Mouse (Mus musculus): Measurements from ENCODE around the gene Klf7. TPM values are rescaled to one million over a fixed set of nuclear protein-coding genes. Genes with fewer than 3 reads are reported as not detected.
A peak's percentile ranks its signal among the peaks of the same experiment; 100 is the strongest.

The Klf7 gene
- total and polyA plus RNA-seq, 2 experiments from 2014 or later = 61.5 to 154 TPM

- DNase-seq (no peak), ATAC-seq (no peak)
- H3K4me1 ChIP-seq (ENCODE audit: insufficient read depth) = peaks cover 21% of the 10 kb centered on the region
- H3K36me3 ChIP-seq (ENCODE audit: insufficient read depth) = no peaks in the 10 kb centered on the region
- H3K9ac ChIP-seq = no peak overlapping the region
- no peaks in the 10 kb centered on the region for H3K27me3 ChIP-seq (ENCODE audit: insufficient read depth, low read length)
- H3K27ac ChIP-seq (ENCODE audit: low read depth, low read length) = no peak overlapping the region
- no peak overlapping the region for H3K4me3 ChIP-seq (ENCODE audit: low read depth, low read length)
- 83% methylated on average over 3 of the region's 3 CpGs for WGBS
- H3K9me3 ChIP-seq (ENCODE audit: low read length) = no peaks in the 10 kb centered on the region
- H3K4me2 ChIP-seq (ENCODE audit: low read depth) = no peak overlapping the region
- TF ChIP-seq CTCF (IDR thresholded peaks at IDR 0.05; ENCODE audit: low read depth) = no peak
Observed at GRCm38 (mm10) chr1:64084706-64085105, 37.4 kb downstream of the Klf7 start.

DNA sequence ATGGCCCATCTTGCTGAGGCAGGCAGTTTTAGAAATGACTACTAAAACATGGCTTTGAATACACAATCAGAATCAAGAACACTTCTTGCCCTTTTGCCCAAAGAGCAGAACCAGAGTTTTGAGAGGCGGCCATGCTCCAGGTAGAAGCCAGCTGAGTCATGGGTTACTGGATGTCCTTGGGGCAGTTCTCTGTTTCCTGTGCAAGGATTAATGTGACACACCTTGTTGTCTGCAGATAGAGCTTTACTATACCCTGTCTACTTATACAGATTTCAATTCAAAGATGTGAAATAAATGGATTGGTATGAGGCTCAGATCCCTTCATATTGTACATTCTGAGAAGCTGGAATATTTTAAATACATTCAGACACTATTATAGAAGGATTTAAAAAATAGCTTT is 40.3 kb downstream of the Klf7 start:
- 92% methylated on average over 1 of the region's 1 CpGs for WGBS
- DNase-seq = no peak
- no peak overlapping the region for H3K4me3 ChIP-seq (ENCODE audit: low read depth, low read length)
- no peak for TF ChIP-seq CTCF (IDR thresholded peaks at IDR 0.05; ENCODE audit: low read depth)
- no peaks in the 10 kb centered on the region for H3K9me3 ChIP-seq (ENCODE audit: low read length)
- no peaks in the 10 kb centered on the region for H3K27me3 ChIP-seq (ENCODE audit: insufficient read depth, low read length)
- peaks cover 4% of the 10 kb centered on the region; the same call in 1 of the 2 replicates for H3K4me1 ChIP-seq (ENCODE audit: insufficient read depth)
- no peak overlapping the region for H3K9ac ChIP-seq
- no peak overlapping the region for H3K27ac ChIP-seq (ENCODE audit: low read depth, low read length)
- H3K4me2 ChIP-seq (ENCODE audit: low read depth) = no peak overlapping the region
- peaks cover 16% of the 10 kb centered on the region for H3K36me3 ChIP-seq (ENCODE audit: insufficient read depth)
- ATAC-seq = no peak

DNA sequence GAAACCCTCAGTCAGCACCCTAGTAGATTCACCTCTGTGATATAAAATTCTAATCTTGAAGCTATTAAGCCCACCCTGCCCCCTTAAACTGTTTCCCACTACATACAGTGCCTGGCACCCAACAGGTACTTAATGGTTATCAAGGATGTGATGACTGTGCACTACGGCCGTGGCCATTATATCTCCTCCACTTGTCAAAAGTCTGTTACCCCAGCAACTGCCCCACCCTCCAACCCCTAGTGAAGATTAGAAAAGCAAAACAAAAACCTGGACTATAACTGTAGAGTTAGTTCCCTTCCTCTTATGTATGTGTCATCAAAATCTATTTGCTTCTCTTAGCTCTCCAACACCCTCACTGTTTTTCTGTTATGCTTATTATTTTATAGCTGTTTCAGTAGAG is 40.9 kb downstream of the Klf7 start:
- no peak overlapping the region for H3K4me3 ChIP-seq (ENCODE audit: low read depth, low read length)
- no peaks in the 10 kb centered on the region for H3K9me3 ChIP-seq (ENCODE audit: low read length)
- 61% methylated on average over 2 of the region's 2 CpGs for WGBS
- no peak overlapping the region for H3K9ac ChIP-seq
- H3K27ac ChIP-seq (ENCODE audit: low read depth, low read length) = no peak overlapping the region
- ATAC-seq (no peak), DNase-seq (no peak)
- no peak overlapping the region for H3K4me2 ChIP-seq (ENCODE audit: low read depth)
- H3K4me1 ChIP-seq (ENCODE audit: insufficient read depth) = peaks cover 4% of the 10 kb centered on the region; the same call in 1 of the 2 replicates
- H3K27me3 ChIP-seq (ENCODE audit: insufficient read depth, low read length) = no peaks in the 10 kb centered on the region
- no peak for TF ChIP-seq CTCF (IDR thresholded peaks at IDR 0.05; ENCODE audit: low read depth)
- peaks cover 20% of the 10 kb centered on the region for H3K36me3 ChIP-seq (ENCODE audit: insufficient read depth)

GRCm38 (mm10) chr1:64080263-64080662 is 41.8 kb downstream of the Klf7 start:
- no peak overlapping the region for H3K9ac ChIP-seq
- H3K36me3 ChIP-seq (ENCODE audit: insufficient read depth) = peaks cover 26% of the 10 kb centered on the region
- ATAC-seq (no peak), DNase-seq (no peak)
- 82% methylated on average over 2 of the region's 2 CpGs for WGBS
- H3K9me3 ChIP-seq (ENCODE audit: low read length) = no peaks in the 10 kb centered on the region
- no peak overlapping the region for H3K27ac ChIP-seq (ENCODE audit: low read depth, low read length)
- no peak overlapping the region for H3K4me2 ChIP-seq (ENCODE audit: low read depth)
- H3K4me1 ChIP-seq (ENCODE audit: insufficient read depth) = peaks cover 4% of the 10 kb centered on the region; the same call in 1 of the 2 replicates
- no peak overlapping the region for H3K4me3 ChIP-seq (ENCODE audit: low read depth, low read length)
- H3K27me3 ChIP-seq (ENCODE audit: insufficient read depth, low read length) = no peaks in the 10 kb centered on the region
- no peak for TF ChIP-seq CTCF (IDR thresholded peaks at IDR 0.05; ENCODE audit: low read depth)

- TF ChIP-seq CTCF (IDR thresholded peaks at IDR 0.05; ENCODE audit: low read depth) = no peak
- Histone ChIP-seq H3K27me3 (ENCODE audit: insufficient read depth, low read length) (no peaks in the 10 kb centered on the region), H3K36me3 (ENCODE audit: insufficient read depth) (peaks cover 26% of the 10 kb centered on the region), H3K4me2 (ENCODE audit: low read depth) (no peak overlapping the region), H3K4me3 (ENCODE audit: low read depth, low read length) (no peak overlapping the region), H3K9me3 (ENCODE audit: low read length) (no peaks in the 10 kb centered on the region), H3K27ac (ENCODE audit: low read depth, low read length) (no peak overlapping the region), H3K4me1 (ENCODE audit: insufficient read depth) (peaks cover 5% of the 10 kb centered on the region; the same call in 1 of the 2 replicates), H3K9ac (no peak overlapping the region)
- ATAC-seq (no peak; the same call in 1 of the 2 replicates), DNase-seq (no peak)
- WGBS = 85% methylated on average over 20 of the region's 20 CpGs
Observed at GRCm38 (mm10) chr1:64078747-64079211, 43.3 kb downstream of the Klf7 start.

GRCm38 (mm10) chr1:64078011-64078746 is 43.9 kb downstream of the Klf7 start:
- ATAC-seq = no peak
- DNase-seq = no peak
- no peak overlapping the region for H3K9ac ChIP-seq
- H3K9me3 ChIP-seq (ENCODE audit: low read length) = no peaks in the 10 kb centered on the region
- TF ChIP-seq CTCF (IDR thresholded peaks at IDR 0.05; ENCODE audit: low read depth) = no peak
- 0 out of 2 replicates have a peak, but pooled peaks cover 4% of the 10 kb centered on the region for H3K4me1 ChIP-seq (ENCODE audit: insufficient read depth)
- no peak overlapping the region for H3K27ac ChIP-seq (ENCODE audit: low read depth, low read length)
- no peak overlapping the region for H3K4me2 ChIP-seq (ENCODE audit: low read depth)
- 55% methylated on average over 9 of the region's 9 CpGs for WGBS
- peaks cover 26% of the 10 kb centered on the region for H3K36me3 ChIP-seq (ENCODE audit: insufficient read depth)
- no peak overlapping the region for H3K4me3 ChIP-seq (ENCODE audit: low read depth, low read length)
- H3K27me3 ChIP-seq (ENCODE audit: insufficient read depth, low read length) = no peaks in the 10 kb centered on the region

GRCm38 (mm10) chr1:64074051-64074450 is 48.0 kb downstream of the Klf7 start:
- Histone ChIP-seq H3K27me3 (ENCODE audit: insufficient read depth, low read length) (no peaks in the 10 kb centered on the region), H3K36me3 (ENCODE audit: insufficient read depth) (peaks cover 26% of the 10 kb centered on the region), H3K4me2 (ENCODE audit: low read depth) (no peak overlapping the region), H3K9ac (no peak overlapping the region), H3K4me1 (ENCODE audit: insufficient read depth) (0 out of 2 replicates have a peak, but pooled peaks cover 10% of the 10 kb centered on the region), H3K4me3 (ENCODE audit: low read depth, low read length) (no peak overlapping the region), H3K9me3 (ENCODE audit: low read length) (no peaks in the 10 kb centered on the region), H3K27ac (ENCODE audit: low read depth, low read length) (no peak overlapping the region)
- no peak for TF ChIP-seq CTCF (IDR thresholded peaks at IDR 0.05; ENCODE audit: low read depth)
- ATAC-seq (peak; percentile 52; the same call in 1 of the 2 replicates), DNase-seq (no peak)
- 52% methylated on average over 5 of the region's 5 CpGs for WGBS

All from forebrain, postnatal 0 days (tissue).